Mouse (Mus musculus) frontal cortex, postnatal 14 days (tissue): ENCODE data around the gene Ogn.
"Not testable (repeated sequence)": the region's sequence is repeated elsewhere in the genome, so short reads cannot be mapped to it uniquely, and the experiment has no call there.

ENCODE experiments used
- DNase-seq, 2 experiments: peaks; one replicate each; pipeline ENCODE4 v3.0.0; 2022; ENCODE audit warnings: low spot score in 2 of 2

Gene Ogn

GRCm38 (mm10) chr13:49607714-49608113 is at the start of gene Ogn:
Gene Ogn, plus strand, starts transcription at chr13:49608046.
- no peak for DNase-seq

GRCm38 (mm10) chr13:49559185-49559584 is 48.7 kb upstream of the Ogn start:
- DNase-seq, result no peak

- no peak for DNase-seq
Observed at GRCm38 (mm10) chr13:49560886-49561285, 47.0 kb upstream of the Ogn start.

GRCm38 (mm10) chr13:49564347-49564746 is 43.5 kb upstream of the Ogn start:
- DNase-seq, result no peak

- no peak for DNase-seq
Observed at GRCm38 (mm10) chr13:49570371-49570770, 37.5 kb upstream of the Ogn start.

- DNase-seq, result no peak
Observed at GRCm38 (mm10) chr13:49571418-49571817, 36.4 kb upstream of the Ogn start.

- DNase-seq, result no peak
Observed at GRCm38 (mm10) chr13:49581541-49582530, 26.0 kb upstream of the Ogn start, which contains the start of gene Omd. Gene Omd, plus strand, starts transcription at chr13:49582462.

GRCm38 (mm10) chr13:49583859-49584258 is 24.0 kb upstream of the Ogn start:
- no peak for DNase-seq

- no peak for DNase-seq
Observed at GRCm38 (mm10) chr13:49584307-49585005, 23.4 kb upstream of the Ogn start.

GRCm38 (mm10) chr13:49586062-49586461 is 21.8 kb upstream of the Ogn start:
- DNase-seq, result no peak

- not testable (repeated sequence) for DNase-seq
Observed at GRCm38 (mm10) chr13:49602541-49602940, 5.3 kb upstream of the Ogn start.

GRCm38 (mm10) chr13:49603603-49604002 is 4.2 kb upstream of the Ogn start:
- DNase-seq, result no peak

- no peak for DNase-seq
Observed at GRCm38 (mm10) chr13:49608589-49609322, 910 bp downstream of the Ogn start.

GRCm38 (mm10) chr13:49617021-49617420 is 9.2 kb downstream of the Ogn start:
- DNase-seq, result no peak

GRCm38 (mm10) chr13:49618365-49618764 is 10.5 kb downstream of the Ogn start:
- no peak for DNase-seq

- DNase-seq, result no peak
Observed at GRCm38 (mm10) chr13:49623216-49623615, 15.4 kb downstream of the Ogn start.

- DNase-seq, result no peak
Observed at GRCm38 (mm10) chr13:49628167-49628566, 20.3 kb downstream of the Ogn start.

GRCm38 (mm10) chr13:49629076-49629475 is 21.2 kb downstream of the Ogn start:
- no peak for DNase-seq

GRCm38 (mm10) chr13:49639965-49640364 is 32.1 kb downstream of the Ogn start:
- no peak for DNase-seq

- no peak for DNase-seq
Observed at GRCm38 (mm10) chr13:49642650-49643049, 34.8 kb downstream of the Ogn start.

- no peak for DNase-seq
Observed at GRCm38 (mm10) chr13:49643669-49644362, 36.0 kb downstream of the Ogn start.
